Mouse (Mus musculus): ENCODE results near the gene Slc26a9.

The Slc26a9 gene

GRCm38 (mm10) chr1:131736494-131736893 is 7.3 kb upstream of the Slc26a9 start:
- DNase-seq (ENCODE audit: low read depth), result no peak

DNA sequence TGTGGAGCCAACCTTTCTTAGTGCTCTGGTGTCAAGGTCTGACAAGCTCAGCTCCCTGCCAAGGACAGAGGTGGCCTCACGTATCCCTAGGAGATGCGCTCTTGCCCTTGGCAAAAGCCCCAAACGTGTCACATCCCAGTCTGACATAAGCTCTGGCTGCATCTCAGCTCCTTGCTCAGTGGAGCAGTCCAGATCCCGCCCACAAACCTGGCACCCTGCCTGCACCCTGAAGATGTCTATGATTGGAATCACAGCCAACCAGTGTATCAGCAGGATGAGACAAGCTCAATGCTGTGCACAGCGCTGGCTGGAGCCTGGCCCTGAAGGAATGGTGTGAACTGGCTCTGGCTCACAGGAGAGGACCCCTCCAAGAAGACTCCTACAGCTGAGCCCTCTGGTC is 6.6 kb upstream of the Slc26a9 start:
- DNase-seq (ENCODE audit: low read depth), result no peak

DNA sequence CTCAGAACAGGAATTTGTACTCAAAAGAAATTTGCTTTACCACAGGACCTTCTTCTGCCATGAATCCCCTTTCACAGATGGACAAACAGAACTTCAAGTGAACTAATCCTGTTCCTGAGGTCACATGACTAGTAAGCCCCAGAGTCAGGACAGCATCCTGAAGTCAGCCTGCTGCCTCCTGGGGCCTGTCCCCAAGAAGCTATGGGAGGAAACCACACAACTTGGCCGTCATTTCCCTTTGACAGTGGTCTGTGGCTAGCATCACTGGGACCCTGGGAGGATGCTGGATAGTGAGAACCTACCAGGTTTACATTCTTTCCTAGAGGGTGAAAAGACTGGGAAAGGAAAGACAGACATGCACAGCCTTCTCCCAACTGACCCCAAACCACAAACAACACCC is 5.1 kb upstream of the Slc26a9 start:
- no peak for DNase-seq (ENCODE audit: low read depth)

- no peak for DNase-seq (ENCODE audit: low read depth)
Measured at GRCm38 (mm10) chr1:131739481-131740160, 4.2 kb upstream of the Slc26a9 start.

DNA sequence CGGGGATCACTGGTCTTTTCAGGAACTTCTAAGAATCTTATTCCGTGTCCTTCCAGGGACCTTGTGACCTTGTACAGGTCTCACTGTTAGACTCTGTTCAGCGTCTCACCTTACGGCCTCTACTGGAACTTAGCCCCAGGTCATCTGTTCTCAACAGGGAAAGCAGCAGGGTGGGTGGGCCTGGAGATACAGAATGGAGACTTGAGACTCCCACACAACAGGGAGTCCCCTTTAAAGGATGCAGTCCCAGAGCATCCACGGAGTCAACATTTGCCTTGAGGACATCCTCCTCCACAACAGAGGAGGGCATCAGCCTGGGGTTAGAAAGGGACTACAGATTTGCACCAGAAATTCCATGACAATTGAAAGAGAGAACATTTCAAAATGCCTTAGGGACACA is 1.6 kb downstream of the Slc26a9 start:
- no peak for DNase-seq (ENCODE audit: low read depth)

- DNase-seq (ENCODE audit: low read depth), result no peak
Measured at GRCm38 (mm10) chr1:131747761-131748160, 3.9 kb downstream of the Slc26a9 start.

DNA sequence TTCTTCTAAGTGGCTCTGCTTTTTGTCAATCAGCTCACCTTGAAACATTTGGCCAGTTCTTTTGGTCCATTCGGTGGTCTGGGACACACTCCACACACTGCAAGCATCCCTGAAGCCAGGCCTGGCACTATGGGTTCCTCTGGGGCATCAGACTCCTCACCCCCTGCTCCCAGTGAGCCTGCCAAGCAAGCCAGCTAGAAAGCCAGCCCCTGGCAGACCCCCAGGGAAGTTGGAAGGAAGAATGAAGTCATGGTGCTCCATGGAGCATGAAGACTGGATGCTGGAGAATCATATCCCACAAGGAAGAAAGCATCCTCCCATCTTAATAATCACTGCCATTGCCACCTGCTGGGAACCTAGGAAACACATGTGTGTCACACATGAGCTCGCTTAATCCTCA is 4.8 kb downstream of the Slc26a9 start:
- DNase-seq (ENCODE audit: low read depth), result no peak

GRCm38 (mm10) chr1:131749706-131750545 is 6.1 kb downstream of the Slc26a9 start:
- DNase-seq (ENCODE audit: low read depth), result no peak

DNA sequence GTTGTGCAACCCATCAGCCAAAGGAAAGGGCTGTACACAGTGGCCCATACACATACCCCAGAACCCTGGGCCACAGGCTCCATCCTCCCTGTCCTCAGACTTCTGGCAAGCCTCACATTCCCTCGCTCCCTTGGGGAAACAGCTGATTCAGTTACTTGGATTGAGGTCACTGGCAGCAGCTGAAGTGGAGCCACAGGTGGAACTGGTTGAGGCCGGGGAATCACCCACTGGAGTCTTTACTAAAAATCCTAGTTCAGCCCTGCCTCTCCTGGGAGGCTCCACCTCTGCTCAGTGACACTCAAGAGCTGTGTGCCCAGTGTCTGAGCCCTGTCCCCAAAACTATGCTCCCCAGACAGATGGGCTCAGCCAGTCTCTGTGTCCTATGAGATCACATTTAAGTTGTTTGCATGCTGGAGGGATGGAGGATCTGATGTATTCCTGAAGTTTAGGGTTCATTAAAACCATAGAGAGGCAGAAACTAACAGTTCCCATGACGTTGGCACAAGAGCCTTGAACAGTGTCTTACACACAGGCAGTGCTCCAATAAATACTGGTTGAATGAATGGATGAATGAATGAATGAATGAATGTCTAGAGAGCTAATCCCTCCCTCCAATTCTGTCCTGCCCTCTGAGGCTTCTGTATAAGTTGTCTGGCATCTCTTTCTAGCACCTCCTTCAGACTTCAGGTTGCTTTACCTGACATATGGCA is 7.5 kb downstream of the Slc26a9 start:
- DNase-seq (ENCODE audit: low read depth), result no peak

- no peak for DNase-seq (ENCODE audit: low read depth)
Measured at GRCm38 (mm10) chr1:131751891-131752311, 8.1 kb downstream of the Slc26a9 start.

DNA sequence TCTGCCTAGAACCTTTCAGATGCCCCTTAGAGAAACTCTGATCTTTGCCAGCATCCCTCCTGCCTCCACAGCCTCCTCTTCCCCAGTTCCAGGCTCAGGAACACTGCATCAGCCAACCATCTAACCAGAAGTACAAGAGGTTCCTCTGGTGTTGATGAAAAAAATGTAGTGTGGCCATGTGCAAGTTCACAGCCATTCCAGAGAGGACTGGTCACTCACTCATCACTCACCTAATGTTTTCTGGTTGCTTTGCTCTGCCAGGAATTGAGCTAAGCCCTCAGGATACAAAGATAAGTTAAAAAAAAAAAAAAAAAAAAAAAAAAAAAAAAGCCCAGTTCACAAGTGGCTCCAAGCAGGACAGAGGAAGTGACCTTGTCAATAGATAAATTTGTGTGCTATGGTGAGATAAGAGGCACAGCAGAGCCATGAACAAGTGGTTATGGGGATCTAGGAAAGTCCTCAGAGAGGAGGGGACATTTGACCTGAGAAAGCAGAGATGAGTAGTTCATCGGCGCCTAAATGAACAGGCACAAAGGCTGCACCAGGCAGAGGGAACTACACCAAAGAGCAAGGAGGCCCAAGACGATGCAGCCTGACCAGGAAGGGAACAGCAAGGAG is 10.5 kb downstream of the Slc26a9 start:
- no peak for DNase-seq (ENCODE audit: low read depth)

DNA sequence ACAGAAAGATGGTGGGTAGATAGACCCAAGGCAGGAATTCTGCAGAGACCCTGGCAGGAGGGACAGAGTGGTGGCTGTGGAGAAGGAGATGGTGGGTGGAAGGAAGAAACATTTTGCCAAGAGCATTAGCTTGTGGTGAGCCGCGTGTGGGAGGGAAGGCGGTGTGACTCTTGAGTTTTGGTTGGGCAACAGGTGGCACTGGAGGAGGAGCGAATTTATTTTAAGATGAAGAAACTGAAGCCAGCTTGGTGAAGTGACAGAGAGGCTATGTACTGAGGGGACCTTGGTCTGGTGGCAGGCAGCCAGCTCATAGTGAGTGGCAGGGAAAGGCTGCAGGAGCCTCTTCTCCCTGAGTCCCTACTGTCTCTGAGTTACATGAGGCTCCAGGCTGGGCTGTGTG is 11.1 kb downstream of the Slc26a9 start:
- DNase-seq (ENCODE audit: low read depth), result no peak

- DNase-seq (ENCODE audit: low read depth), result no peak
Measured at GRCm38 (mm10) chr1:131757211-131757610, 13.4 kb downstream of the Slc26a9 start.

DNA sequence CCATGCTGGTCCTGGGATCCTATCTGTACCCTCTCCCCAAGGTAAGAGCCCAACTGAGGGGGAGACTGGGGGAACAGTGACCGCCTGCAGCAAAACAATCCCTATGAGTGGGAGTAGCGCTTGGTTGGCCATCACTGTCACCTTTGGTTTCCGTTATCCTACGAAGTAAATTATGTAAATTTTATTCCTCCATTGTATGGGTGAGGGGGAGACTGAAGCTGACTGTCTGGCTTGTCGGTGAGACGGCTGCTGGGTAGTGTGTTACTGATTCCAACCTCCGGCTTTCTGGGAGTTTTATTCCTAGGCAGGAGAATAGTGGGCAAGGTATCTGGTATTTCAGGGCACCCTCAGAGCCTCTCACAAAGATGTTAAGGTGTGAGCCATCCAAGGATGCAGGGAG is 15.0 kb downstream of the Slc26a9 start:
- DNase-seq (ENCODE audit: low read depth), result no peak

DNA sequence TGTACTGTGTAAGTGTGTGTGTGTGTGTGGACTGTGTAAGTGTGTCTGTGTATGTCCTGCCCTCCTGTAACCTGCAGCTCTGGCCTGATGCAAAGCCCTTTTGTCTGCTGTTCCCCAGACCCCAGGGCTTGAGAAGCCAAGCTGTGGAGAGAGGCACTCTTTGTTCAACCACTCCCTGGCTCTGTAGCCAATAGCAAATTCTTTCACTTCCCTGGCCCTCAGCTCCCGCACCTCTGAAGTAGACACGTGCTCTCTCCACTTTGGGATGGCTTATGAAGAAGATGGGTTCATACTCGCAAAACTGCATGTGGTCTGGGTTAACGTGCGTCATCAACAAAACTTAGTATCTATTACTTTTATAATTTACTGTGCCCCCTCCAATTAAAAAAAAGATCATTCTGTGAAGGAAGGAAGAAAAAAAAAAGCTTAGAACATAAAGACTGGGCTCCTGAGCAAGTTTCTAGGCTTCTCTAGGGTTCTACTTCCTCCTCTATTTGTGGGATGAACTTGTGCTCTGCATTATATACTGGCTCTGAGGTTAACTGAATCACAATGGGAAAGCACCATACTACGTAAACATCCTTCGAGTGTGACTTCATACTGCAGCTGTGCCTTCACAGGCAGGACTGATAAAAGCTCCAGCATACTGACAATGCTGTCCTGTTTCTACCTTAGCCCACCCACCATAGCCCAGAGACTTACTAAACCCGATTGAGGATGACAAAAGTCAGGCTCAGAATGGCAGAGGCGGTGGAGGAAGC is 16.0 kb downstream of the Slc26a9 start:
- DNase-seq (ENCODE audit: low read depth), result no peak

GRCm38 (mm10) chr1:131760428-131760820 is 16.6 kb downstream of the Slc26a9 start:
- no peak for DNase-seq (ENCODE audit: low read depth)

DNA sequence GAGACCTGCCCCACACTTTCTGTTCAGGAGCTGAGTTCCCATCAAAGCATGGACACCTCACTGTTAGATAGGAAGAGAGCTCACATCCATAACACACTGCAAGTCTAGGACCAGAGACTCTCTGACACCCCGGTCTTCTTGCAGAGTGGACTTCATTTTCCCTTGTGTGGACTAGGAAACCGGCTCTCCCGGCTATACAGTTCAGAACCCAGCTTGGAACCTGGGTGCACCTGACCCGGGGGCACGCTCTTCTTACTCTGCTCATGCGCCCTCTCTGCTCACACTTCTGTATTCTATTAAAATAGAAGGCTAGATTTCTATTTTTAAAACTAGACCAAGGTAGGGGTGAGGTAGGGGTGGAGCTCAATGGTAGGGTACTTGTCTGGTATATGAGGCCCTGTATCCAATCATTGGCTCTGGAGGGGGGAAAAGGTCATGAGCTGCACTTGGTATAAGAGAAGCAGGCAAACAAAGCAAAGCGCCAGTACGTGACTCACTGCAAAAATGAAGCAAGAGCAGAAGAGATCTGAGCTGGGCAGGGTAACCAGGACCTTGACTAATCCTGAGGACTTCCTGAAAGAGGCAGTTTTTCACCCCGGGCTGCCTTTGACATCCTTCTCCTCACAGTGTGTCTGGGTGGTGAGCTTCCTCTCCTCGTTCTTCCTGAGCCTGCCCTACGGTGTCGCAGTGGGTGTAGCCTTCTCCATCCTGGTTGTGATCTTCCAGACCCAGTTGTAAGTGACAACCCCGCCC is 17.4 kb downstream of the Slc26a9 start:
- no peak for DNase-seq (ENCODE audit: low read depth)

GRCm38 (mm10) chr1:131763683-131764082 is 19.9 kb downstream of the Slc26a9 start:
- DNase-seq (ENCODE audit: low read depth), result no peak

DNA sequence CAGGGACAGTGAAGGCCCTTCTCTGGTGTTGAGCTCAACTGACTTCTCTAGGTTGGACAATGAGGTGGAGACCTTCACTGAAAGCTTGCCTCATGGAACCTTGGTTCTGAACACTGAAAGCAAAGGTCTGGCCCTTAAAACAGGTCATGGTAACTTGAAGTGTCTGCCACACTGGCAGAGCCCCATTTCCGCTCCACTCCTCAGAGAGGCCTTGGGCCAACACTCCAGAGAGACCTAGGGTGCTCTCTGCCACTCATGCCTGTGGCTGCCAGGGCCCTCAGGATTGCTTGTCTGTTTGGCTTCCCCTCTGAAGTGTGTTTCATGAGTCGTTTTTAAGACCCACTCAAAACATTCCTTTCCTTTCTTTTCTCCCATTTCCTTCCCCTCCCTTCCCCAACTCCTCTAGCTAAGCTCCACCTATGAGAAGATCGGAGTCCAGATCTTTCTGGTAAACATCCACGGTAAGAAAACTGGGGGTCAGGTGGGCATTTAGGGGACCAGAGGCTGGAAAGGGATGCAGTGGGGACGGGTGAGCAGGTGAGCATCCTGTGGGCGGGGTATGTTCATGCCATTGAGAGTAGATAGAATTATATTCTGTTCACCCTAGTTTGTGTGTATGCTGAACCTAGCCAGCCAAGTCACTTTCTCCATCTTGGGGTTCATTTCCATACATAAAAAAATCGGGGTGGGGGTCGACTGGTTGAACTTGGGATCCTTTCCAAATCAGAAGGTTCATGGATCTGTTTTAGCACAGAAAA is 20.9 kb downstream of the Slc26a9 start:
- no peak for DNase-seq (ENCODE audit: low read depth)

- peak; percentile 59 for DNase-seq (ENCODE audit: low read depth)
Measured at GRCm38 (mm10) chr1:131765357-131766001, 21.7 kb downstream of the Slc26a9 start.

Measured in c-Kit-positive CD71-negative TER-119-negative erythroid progenitor cells, embryonic 14.5 days (primary cell).